Mouse (Mus musculus): ENCODE measurements around the gene Arhgap31.

DNA sequence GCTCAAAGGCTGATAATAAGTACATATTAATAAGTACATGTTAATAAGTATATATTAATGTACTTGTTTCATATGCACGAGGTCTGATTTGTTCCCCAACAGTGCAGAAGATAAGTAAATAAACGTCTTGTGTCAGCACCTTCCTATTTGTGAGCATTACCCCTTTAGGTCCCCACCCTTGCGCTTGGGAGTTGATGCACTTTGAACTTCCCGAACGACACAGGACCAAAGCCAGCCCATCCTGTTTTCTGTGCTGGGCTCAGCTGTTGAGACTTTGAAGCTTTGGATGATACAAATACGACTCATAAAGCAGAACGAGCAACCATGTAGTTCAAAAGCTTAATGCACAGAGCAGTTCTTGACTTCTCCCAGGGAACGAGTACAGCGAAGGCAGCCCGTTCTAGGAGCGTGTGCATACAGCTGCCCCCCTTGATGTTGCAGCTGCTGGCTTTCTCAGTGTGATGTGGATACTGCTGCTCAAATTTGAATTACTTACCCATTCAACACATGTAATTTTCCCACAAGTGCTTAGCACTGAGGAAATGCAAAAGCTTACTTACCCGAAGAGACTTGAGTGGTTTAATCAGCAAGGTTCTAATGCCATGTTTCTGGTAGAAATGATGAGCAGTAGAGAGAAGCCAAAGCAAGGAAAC is 120.9 kb downstream of the Arhgap31 start:
- no peak for TF ChIP-seq CTCF (IDR thresholded peaks at IDR 0.05; ENCODE audit: low read depth)
- no peak for TF ChIP-seq EP300 (IDR thresholded peaks at IDR 0.05; ENCODE audit: low read depth)

All from liver, postnatal 0 days (tissue).